Mouse (Mus musculus) erythroblast, embryonic 14.5 days (primary cell): ENCODE results near the gene Tmem9. TPM values are rescaled to one million over a fixed set of nuclear protein-coding genes. Genes with fewer than 3 reads are reported as not detected.

ENCODE experiments used
- H3K27me3 ChIP-seq: 2 replicates; pipeline ENCODE4 v1.6.1; 2012; ENCODE audit warnings: inconsistent platforms; ENCODE audit not compliant: control insufficient read depth
- H3K36me3 ChIP-seq: 2 replicates; pipeline ENCODE4 v1.6.1; 2012; ENCODE audit warnings: mild to moderate bottlenecking, inconsistent platforms; ENCODE audit not compliant: control insufficient read depth
- H3K4me1 ChIP-seq: 2 replicates; pipeline ENCODE4 v1.6.1; 2012; ENCODE audit warnings: inconsistent platforms; ENCODE audit not compliant: control insufficient read depth
- H3K4me3 ChIP-seq: replicated peaks from 2 replicates; pipeline ENCODE3; 2012; ENCODE audit warnings: moderate library complexity, mild to moderate bottlenecking, inconsistent platforms
- H3K9me3 ChIP-seq: 2 replicates; pipeline ENCODE4 v1.6.1; 2012; ENCODE audit warnings: low read length, inconsistent platforms, mixed read lengths; ENCODE audit not compliant: control insufficient read depth
- GATA1 ChIP-seq: IDR thresholded peaks from 2 replicates; pipeline ENCODE4 v1.6.1; 2012; ENCODE audit warnings: low read length, inconsistent platforms, mixed read lengths
- TAL1 ChIP-seq: IDR thresholded peaks from 3 replicates; pipeline ENCODE4 v1.6.1; 2012; ENCODE audit warnings: low read length, inconsistent platforms, mixed read lengths
- polyA plus RNA-seq: library from polyadenylated mRNA; stranded (reverse); fragments of >175 nt; gene quantifications from 2 replicates; pipeline ENCODE4 v1.2.3, GENCODE M21; 2012

Gene Tmem9
- polyA plus RNA-seq, 1 experiment = 10.2 TPM

GRCm38 (mm10) chr1:136061041-136061789, 53.3 kb downstream of the Tmem9 start:
- no peaks in the 10 kb centered on the region; the same call in 1 of the 2 replicates for H3K27me3 ChIP-seq
- no peaks in the 10 kb centered on the region for H3K36me3 ChIP-seq
- no peak overlapping the region for H3K4me3 ChIP-seq
- no peaks in the 10 kb centered on the region for H3K4me1 ChIP-seq
- TF ChIP-seq TAL1 (no peak), GATA1 (no peak)
- H3K9me3 ChIP-seq = no peaks in the 10 kb centered on the region; the same call in 1 of the 2 replicates

- H3K4me3 ChIP-seq = no peak overlapping the region
- no peaks in the 10 kb centered on the region; the same call in 1 of the 2 replicates for H3K9me3 ChIP-seq
- no peaks in the 10 kb centered on the region for H3K4me1 ChIP-seq
- TF ChIP-seq GATA1 = no peak
- no peak for TF ChIP-seq TAL1
- H3K36me3 ChIP-seq = no peaks in the 10 kb centered on the region
- H3K27me3 ChIP-seq = no peaks in the 10 kb centered on the region; the same call in 1 of the 2 replicates
These were observed 53.8 kb downstream of the Tmem9 start for GRCm38 (mm10) chr1:136061790-136062141.

- TF ChIP-seq TAL1 (no peak), GATA1 (no peak)
- no peaks in the 10 kb centered on the region for H3K36me3 ChIP-seq
- no peaks in the 10 kb centered on the region; the same call in 1 of the 2 replicates for H3K27me3 ChIP-seq
- no peaks in the 10 kb centered on the region for H3K4me1 ChIP-seq
- no peak overlapping the region for H3K4me3 ChIP-seq
- H3K9me3 ChIP-seq = no peaks in the 10 kb centered on the region; the same call in 1 of the 2 replicates
These were observed 56.0 kb downstream of the Tmem9 start for GRCm38 (mm10) chr1:136063991-136064390.

GRCm38 (mm10) chr1:136066621-136067020, 58.7 kb downstream of the Tmem9 start:
- H3K27me3 ChIP-seq = no peaks in the 10 kb centered on the region; the same call in 1 of the 2 replicates
- no peaks in the 10 kb centered on the region for H3K36me3 ChIP-seq

GRCm38 (mm10) chr1:136067579-136067978, 59.6 kb downstream of the Tmem9 start:
- no peak overlapping the region for H3K4me3 ChIP-seq
- no peaks in the 10 kb centered on the region for H3K36me3 ChIP-seq
- H3K27me3 ChIP-seq = no peaks in the 10 kb centered on the region; the same call in 1 of the 2 replicates
- no peaks in the 10 kb centered on the region for H3K9me3 ChIP-seq
- TF ChIP-seq GATA1 (no peak), TAL1 (no peak)
- no peaks in the 10 kb centered on the region for H3K4me1 ChIP-seq

More at GRCm38 (mm10) chr1:136066621-136067020, 58.7 kb downstream of the Tmem9 start:
- TF ChIP-seq GATA1 (no peak), TAL1 (no peak)
- Histone ChIP-seq H3K4me3 (no peak overlapping the region), H3K9me3 (no peaks in the 10 kb centered on the region; the same call in 1 of the 2 replicates), H3K4me1 (no peaks in the 10 kb centered on the region)

- Histone ChIP-seq H3K9me3 (no peaks in the 10 kb centered on the region), H3K27me3 (peaks cover 9% of the 10 kb centered on the region; the same call in 1 of the 2 replicates), H3K4me1 (no peaks in the 10 kb centered on the region), H3K4me3 (no peak overlapping the region), H3K36me3 (no peaks in the 10 kb centered on the region)
- TF ChIP-seq GATA1 = no peak
- TF ChIP-seq TAL1 = no peak
These were observed 68.1 kb downstream of the Tmem9 start for GRCm38 (mm10) chr1:136076086-136076485.

- Histone ChIP-seq H3K4me3 (no peak overlapping the region), H3K27me3 (peaks cover 9% of the 10 kb centered on the region; the same call in 1 of the 2 replicates), H3K36me3 (no peaks in the 10 kb centered on the region), H3K9me3 (0 out of 2 replicates have a peak, but pooled peaks cover 2% of the 10 kb centered on the region), H3K4me1 (no peaks in the 10 kb centered on the region)
- TF ChIP-seq TAL1 (no peak), GATA1 (no peak)
These were observed 69.7 kb downstream of the Tmem9 start for GRCm38 (mm10) chr1:136077656-136078055.

GRCm38 (mm10) chr1:136081161-136081560, 73.2 kb downstream of the Tmem9 start:
- H3K36me3 ChIP-seq = no peaks in the 10 kb centered on the region
- 0 out of 2 replicates have a peak, but pooled peaks cover 2% of the 10 kb centered on the region for H3K9me3 ChIP-seq
- peaks cover 5% of the 10 kb centered on the region for H3K4me1 ChIP-seq
- TF ChIP-seq GATA1 (no peak), TAL1 (no peak)
- no peak overlapping the region for H3K4me3 ChIP-seq
- peaks cover 9% of the 10 kb centered on the region; the same call in 1 of the 2 replicates for H3K27me3 ChIP-seq

Other genes starting within 250 kb of the Tmem9 start
- 11.2 and 11.3 TPM in 2 replicates for gene Phlda3, start 242.0 kb upstream of the Tmem9 start, polyA plus RNA-seq
- gene Tnni1, start 228.7 kb upstream of the Tmem9 start, polyA plus RNA-seq = 0.07 TPM in 1 of 2 replicates, not detected in the other
- 0.01 TPM in 1 of 2 replicates, not detected in the other for gene Lad1, start 189.6 kb upstream of the Tmem9 start, polyA plus RNA-seq
- gene Tnnt2, start 171.8 kb upstream of the Tmem9 start, polyA plus RNA-seq = 0.01 TPM in 1 of 2 replicates, not detected in the other
- gene Pkp1, start 88.9 kb upstream of the Tmem9 start, polyA plus RNA-seq = not detected in 2 replicates
- gene Igfn1, start 1.8 kb upstream of the Tmem9 start, polyA plus RNA-seq = not detected in 2 replicates
- gene Ascl5, start 42.7 kb downstream of the Tmem9 start, polyA plus RNA-seq = 0.07 TPM in 1 of 2 replicates, not detected in the other
- not detected in 2 replicates for gene Cacna1s, start 44.6 kb downstream of the Tmem9 start, polyA plus RNA-seq
- gene Kif21b, start 123.2 kb downstream of the Tmem9 start, polyA plus RNA-seq = 0.03 and 0.15 TPM in 2 replicates
- gene Mroh3, start 204.7 kb downstream of the Tmem9 start, polyA plus RNA-seq = not detected in 2 replicates
- gene Inava, start 226.1 kb downstream of the Tmem9 start, polyA plus RNA-seq = not detected in 2 replicates